Mouse (Mus musculus) frontal cortex, postnatal 10 days (tissue): ENCODE results near the gene Tceal8.

Experiments
- DNase-seq, 2 experiments: peaks; one replicate each; pipeline ENCODE4 v3.0.0; 2022; ENCODE audit warnings: low spot score in 2 of 2, mixed read lengths in 1 of 2

Tceal8 gene

GRCm38 (mm10) chrX:136127744-136128064, 44.4 kb downstream of the Tceal8 start:
- DNase-seq: no peak

DNA sequence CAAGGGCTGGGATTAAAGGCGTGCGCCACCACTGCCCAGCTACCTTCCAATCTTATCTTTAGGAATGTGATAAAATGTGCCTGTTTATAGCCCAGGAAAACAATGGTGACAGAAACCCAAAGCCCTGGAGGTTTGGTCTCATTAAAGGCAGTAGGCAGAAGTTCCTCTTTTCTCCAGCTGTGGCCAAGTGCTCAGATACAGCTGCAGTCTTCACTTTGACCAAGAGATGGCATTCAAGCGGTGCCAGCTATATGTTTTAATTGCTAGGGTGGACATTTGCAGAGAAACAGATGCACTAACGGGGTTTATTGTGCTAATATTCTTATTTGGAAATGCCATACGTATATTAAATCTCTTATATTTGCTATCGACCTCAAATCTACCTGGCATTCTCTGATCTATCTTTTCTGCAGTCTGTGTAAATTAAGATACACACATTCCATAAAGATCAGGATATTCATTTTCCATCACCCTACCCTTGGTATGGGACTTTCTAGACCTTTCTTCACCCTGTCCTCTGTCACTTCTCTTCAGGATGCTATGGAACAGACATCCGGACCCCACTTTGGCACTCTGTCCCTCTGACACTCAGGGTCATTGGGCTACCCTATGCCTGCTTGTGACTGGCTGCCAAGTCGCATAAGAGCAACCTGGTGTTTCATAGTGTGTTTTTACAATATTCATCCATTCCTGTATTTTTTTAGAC, 45.0 kb downstream of the Tceal8 start:
- no peak for DNase-seq
